Mouse (Mus musculus): Measurements from ENCODE around the gene Sepsecs. TPM values are rescaled to one million over a fixed set of nuclear protein-coding genes. Genes with fewer than 3 reads are reported as not detected.
A peak's percentile ranks its signal among the peaks of the same experiment; 100 is the strongest.

Sepsecs gene
- total RNA-seq, 2 experiments from 2014 or later = 10.9 to 11.7 TPM

GRCm38 (mm10) chr5:52674384-52675069 lies 5.0 kb upstream of the Sepsecs start:
- intact Hi-C loops (cut with DNase I) = no loop called here
- no peak overlapping the region for H3K27ac ChIP-seq
- no peak overlapping the region for H3K4me3 ChIP-seq
- TF ChIP-seq CTCF (IDR thresholded peaks at IDR 0.05) = no peak
- DNase-seq (ENCODE audit: extremely low spot score in 1 of 2, low spot score in 2 of 2) = no peak

- Histone ChIP-seq H3K4me3 (no peak overlapping the region), H3K27ac (no peak overlapping the region)
- intact Hi-C loops (cut with DNase I) = no loop called here
- DNase-seq (ENCODE audit: extremely low spot score in 1 of 2, low spot score in 2 of 2) = no peak
- no peak for TF ChIP-seq CTCF (IDR thresholded peaks at IDR 0.05)
These were observed 3.8 kb upstream of the Sepsecs start for GRCm38 (mm10) chr5:52673341-52673740.

GRCm38 (mm10) chr5:52670745-52671144 lies 1.2 kb upstream of the Sepsecs start:
- Histone ChIP-seq H3K27ac (no peak overlapping the region), H3K4me3 (no peak overlapping the region)
- no peak for TF ChIP-seq CTCF (IDR thresholded peaks at IDR 0.05)
- intact Hi-C loops (cut with DNase I) = no loop called here
- no peak for DNase-seq (ENCODE audit: extremely low spot score in 1 of 2, low spot score in 2 of 2)

GRCm38 (mm10) chr5:52666766-52667165 lies 2.7 kb downstream of the Sepsecs start:
- intact Hi-C loops (cut with DNase I) = no loop called here
- TF ChIP-seq CTCF (IDR thresholded peaks at IDR 0.05) = no peak
- Histone ChIP-seq H3K27ac (no peak overlapping the region), H3K4me3 (no peak overlapping the region)
- no peak for DNase-seq (ENCODE audit: extremely low spot score in 1 of 2, low spot score in 2 of 2)

GRCm38 (mm10) chr5:52657957-52658356 lies 11.6 kb downstream of the Sepsecs start:
- no peak for TF ChIP-seq CTCF (IDR thresholded peaks at IDR 0.05)
- Histone ChIP-seq H3K27ac (no peak overlapping the region), H3K4me3 (no peak overlapping the region)
- intact Hi-C loops (cut with DNase I) = loop anchor here (5.0 to 10.0 kb wide), 3 partner anchors 91 to 543 kb away; partner anchors contain the start of gene Lgi2
- no peak for DNase-seq (ENCODE audit: extremely low spot score in 1 of 2, low spot score in 2 of 2)

GRCm38 (mm10) chr5:52657336-52657735 lies 12.2 kb downstream of the Sepsecs start:
- no peak for TF ChIP-seq CTCF (IDR thresholded peaks at IDR 0.05)
- intact Hi-C loops (cut with DNase I) = loop anchor here (5.0 to 10.0 kb wide), 3 partner anchors 90 to 543 kb away; partner anchors contain the start of gene Lgi2

GRCm38 (mm10) chr5:52655992-52656391 lies 13.5 kb downstream of the Sepsecs start:
- intact Hi-C loops (cut with DNase I) = loop anchor here (5.0 to 10.0 kb wide), 3 partner anchors 89 to 541 kb away; partner anchors contain the start of gene Lgi2
- peak; percentile 63 for TF ChIP-seq CTCF (IDR thresholded peaks at IDR 0.05)
- no peak for DNase-seq (ENCODE audit: extremely low spot score in 1 of 2, low spot score in 2 of 2)
- no peak overlapping the region for H3K4me3 ChIP-seq
- H3K27ac ChIP-seq = no peak overlapping the region

More at GRCm38 (mm10) chr5:52657336-52657735, 12.2 kb downstream of the Sepsecs start:
- DNase-seq (ENCODE audit: extremely low spot score in 1 of 2, low spot score in 2 of 2) = no peak
- H3K27ac ChIP-seq = no peak overlapping the region
- H3K4me3 ChIP-seq = no peak overlapping the region

- intact Hi-C loops (cut with DNase I) = loop anchor here (5.0 to 10.0 kb wide), 3 partner anchors 88 to 540 kb away; partner anchors contain the start of gene Lgi2
- Histone ChIP-seq H3K27ac (no peak overlapping the region), H3K4me3 (no peak overlapping the region)
- TF ChIP-seq CTCF (IDR thresholded peaks at IDR 0.05) = no peak
- no peak for DNase-seq (ENCODE audit: extremely low spot score in 1 of 2, low spot score in 2 of 2)
These were observed 14.5 kb downstream of the Sepsecs start for GRCm38 (mm10) chr5:52654961-52655360.

GRCm38 (mm10) chr5:52652606-52653005 lies 16.9 kb downstream of the Sepsecs start:
- Histone ChIP-seq H3K27ac (no peak overlapping the region), H3K4me3 (no peak overlapping the region)
- TF ChIP-seq CTCF (IDR thresholded peaks at IDR 0.05) = no peak
- DNase-seq (ENCODE audit: extremely low spot score in 1 of 2, low spot score in 2 of 2) = no peak
- intact Hi-C loops (cut with DNase I) = loop anchor here (10.0 kb wide), 1 partner anchor 538 kb away; no protein-coding TSS in a partner anchor

- no peak overlapping the region for H3K27ac ChIP-seq
- TF ChIP-seq CTCF (IDR thresholded peaks at IDR 0.05) = no peak
- intact Hi-C loops (cut with DNase I) = loop anchor here (10.0 kb wide), 1 partner anchor 537 kb away; no protein-coding TSS in a partner anchor
- DNase-seq (ENCODE audit: extremely low spot score in 1 of 2, low spot score in 2 of 2) = no peak
- H3K4me3 ChIP-seq = no peak overlapping the region
These were observed 17.4 kb downstream of the Sepsecs start for GRCm38 (mm10) chr5:52652086-52652485.

- no peak for DNase-seq (ENCODE audit: extremely low spot score in 1 of 2, low spot score in 2 of 2)
- TF ChIP-seq CTCF (IDR thresholded peaks at IDR 0.05) = no peak
- Histone ChIP-seq H3K27ac (no peak overlapping the region), H3K4me3 (no peak overlapping the region)
- intact Hi-C loops (cut with DNase I) = no loop called here
These were observed 25.3 kb downstream of the Sepsecs start for GRCm38 (mm10) chr5:52643947-52644840.

GRCm38 (mm10) chr5:52641736-52642135 lies 27.8 kb downstream of the Sepsecs start:
- no peak overlapping the region for H3K27ac ChIP-seq
- no peak for DNase-seq (ENCODE audit: extremely low spot score in 1 of 2, low spot score in 2 of 2)
- no peak for TF ChIP-seq CTCF (IDR thresholded peaks at IDR 0.05)
- intact Hi-C loops (cut with DNase I) = no loop called here
- no peak overlapping the region for H3K4me3 ChIP-seq
